Mouse (Mus musculus): ENCODE measurements around the gene Slc35a5. TPM values are rescaled to one million over a fixed set of nuclear protein-coding genes. Genes with fewer than 3 reads are reported as not detected.

Gene Slc35a5
- total RNA-seq, 2 experiments from 2014 or later, result 11.7 to 14.7 TPM

- intact Hi-C loops (cut with DNase I), result loop anchor here (2.0 kb wide), 1 partner anchor 26 kb away; no protein-coding TSS in a partner anchor
These were observed 37.6 kb downstream of the Slc35a5 start for GRCm38 (mm10) chr16:45120844-45121425.

GRCm38 (mm10) chr16:45118760-45119159, 39.7 kb downstream of the Slc35a5 start:
- DNase-seq, result no peak
- intact Hi-C loops (cut with DNase I), result no loop called here

More at GRCm38 (mm10) chr16:45120844-45121425, 37.6 kb downstream of the Slc35a5 start:
- peak; percentile 77 to 78 for DNase-seq

DNA sequence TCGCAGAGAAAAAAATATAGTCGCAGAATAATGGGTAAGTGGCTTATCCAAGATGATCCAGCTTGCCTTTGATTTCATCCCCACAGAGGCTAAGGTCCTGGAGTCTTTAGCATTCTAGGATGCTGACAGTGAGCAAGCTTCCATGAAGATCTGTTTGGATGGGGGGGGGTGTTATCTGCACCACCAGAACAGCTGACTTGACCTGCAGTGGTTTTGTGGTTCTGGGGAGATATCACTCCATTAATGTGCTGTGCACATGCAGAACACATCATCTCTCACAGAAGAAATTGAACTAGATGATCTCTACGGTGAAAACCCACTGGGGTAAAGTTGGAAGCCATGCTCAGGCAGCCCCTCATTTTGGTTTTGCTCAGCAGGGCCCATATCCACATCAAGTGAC, 41.3 kb downstream of the Slc35a5 start:
- intact Hi-C loops (cut with DNase I), result no loop called here
- no peak for DNase-seq

- DNase-seq, result peak; percentile 71 to 77
- intact Hi-C loops (cut with DNase I), result no loop called here
These were observed 48.0 kb downstream of the Slc35a5 start for GRCm38 (mm10) chr16:45110498-45110897.

- no peak for DNase-seq
These were observed 50.2 kb downstream of the Slc35a5 start for GRCm38 (mm10) chr16:45108203-45108878.

DNA sequence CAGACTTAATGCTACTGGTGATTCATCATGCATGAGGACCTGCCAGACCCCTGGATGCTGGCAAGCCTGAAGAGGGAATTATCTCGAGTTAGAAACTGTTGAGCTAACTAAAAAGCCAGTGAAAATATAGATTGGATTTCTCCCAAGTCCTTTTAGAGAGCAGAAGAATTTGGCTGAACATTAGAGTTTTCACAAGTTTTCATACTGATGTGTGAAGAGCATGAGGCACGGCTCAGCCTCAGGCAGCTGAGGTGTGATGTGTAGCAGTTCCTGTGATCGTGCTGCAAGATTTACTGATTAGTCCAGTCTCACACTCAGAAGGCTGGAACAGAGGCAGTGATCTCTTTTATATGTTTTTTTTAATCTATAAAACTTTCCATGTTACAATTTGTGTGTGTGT, 53.5 kb downstream of the Slc35a5 start:
- intact Hi-C loops (cut with DNase I), result no loop called here
- DNase-seq, result no peak

More at GRCm38 (mm10) chr16:45108203-45108878, 50.2 kb downstream of the Slc35a5 start:
- intact Hi-C loops (cut with DNase I), result no loop called here

- intact Hi-C loops (cut with DNase I), result no loop called here
- peak; percentile 77 to 83 for DNase-seq
These were observed 57.6 kb downstream of the Slc35a5 start for GRCm38 (mm10) chr16:45100892-45101291.

GRCm38 (mm10) chr16:45098886-45099210, 59.7 kb downstream of the Slc35a5 start:
- intact Hi-C loops (cut with DNase I), result no loop called here
- peak; percentile 31 to 36 for DNase-seq

DNA sequence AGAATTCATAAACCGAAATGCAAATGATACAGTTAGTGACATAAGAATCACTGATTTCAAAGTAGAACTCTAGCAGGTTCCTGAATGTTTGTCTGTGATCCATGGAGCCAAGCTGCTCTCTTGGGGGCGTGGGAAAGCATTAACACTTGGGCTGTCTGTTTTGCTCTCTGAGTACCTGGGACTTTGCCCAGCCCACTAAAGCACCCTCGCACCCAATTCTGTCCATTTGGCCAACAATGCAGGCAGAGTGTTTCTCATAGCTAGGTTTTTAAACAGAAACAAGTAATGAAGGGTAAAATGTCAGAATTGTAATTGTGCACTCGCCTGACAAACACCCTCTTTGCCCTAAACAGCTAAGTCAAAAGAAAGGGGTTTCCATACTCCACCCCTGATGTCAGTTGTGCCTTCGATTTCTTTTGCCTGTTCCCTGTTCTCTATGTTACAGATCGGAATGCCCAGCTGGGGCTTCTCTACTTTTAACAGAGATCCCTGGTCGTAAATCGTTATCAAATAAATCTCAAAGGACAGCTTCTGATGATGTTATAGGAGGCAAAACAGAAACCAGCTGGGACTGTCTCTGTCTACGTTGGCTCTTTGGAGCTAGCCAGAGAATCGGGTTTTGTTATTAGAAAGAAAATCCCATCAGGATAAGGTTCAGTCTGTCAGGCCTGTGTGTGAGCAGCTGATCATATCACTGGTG, 60.2 kb downstream of the Slc35a5 start:
- intact Hi-C loops (cut with DNase I), result no loop called here

GRCm38 (mm10) chr16:45097467-45097866, 61.0 kb downstream of the Slc35a5 start:
- DNase-seq, result peak; percentile 27 to 36
- intact Hi-C loops (cut with DNase I), result no loop called here

More for the DNA sequence above, 60.2 kb downstream of the Slc35a5 start:
- no peak for DNase-seq

DNA sequence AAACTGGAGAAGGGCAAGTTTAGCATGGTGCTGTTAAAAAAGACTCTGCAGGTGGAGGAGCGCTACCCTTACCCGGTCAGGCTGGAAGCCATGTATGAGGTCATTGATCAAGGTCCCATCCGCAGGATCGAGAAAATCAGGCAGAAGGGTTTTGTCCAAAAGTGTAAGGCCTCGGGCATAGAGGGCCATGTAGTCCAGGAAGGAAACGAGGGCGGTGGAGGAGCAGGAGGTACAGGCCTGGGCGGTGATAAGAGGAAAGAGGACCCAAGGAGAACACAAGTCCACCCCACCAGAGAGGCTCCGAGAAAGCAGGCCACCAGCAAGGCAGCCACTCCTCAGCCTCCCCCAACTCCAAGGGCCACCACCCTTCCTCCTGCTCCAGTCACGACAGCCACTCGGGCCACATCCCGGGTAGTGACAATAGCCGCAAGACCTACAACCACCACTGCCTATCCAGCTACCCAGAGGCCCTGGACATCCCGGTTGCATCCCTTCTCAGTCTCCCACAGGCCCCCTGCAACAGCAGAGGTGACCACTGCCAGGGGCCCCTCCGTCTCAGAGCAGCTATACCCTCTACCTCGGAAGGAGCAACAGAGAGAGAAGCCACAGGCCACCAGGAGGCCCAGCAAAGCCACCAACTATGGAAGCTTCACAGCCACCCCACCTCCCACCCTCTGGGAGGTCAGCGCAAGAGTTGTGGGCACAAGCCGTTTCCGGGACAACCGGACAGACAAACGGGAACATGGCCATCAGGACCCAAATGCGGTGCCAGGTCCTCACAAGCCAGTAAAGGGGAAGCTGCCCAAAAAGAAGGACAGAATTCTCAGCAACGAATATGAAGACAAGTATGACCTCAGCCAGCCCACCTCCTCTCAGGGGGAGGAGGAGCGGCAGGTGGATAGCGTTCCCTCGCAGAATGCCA, 62.7 kb downstream of the Slc35a5 start:
- DNase-seq, result peak; percentile 15 to 18
- intact Hi-C loops (cut with DNase I), result loop anchor here (2.0 kb wide), 1 partner anchor 25 kb away; no protein-coding TSS in a partner anchor

DNA sequence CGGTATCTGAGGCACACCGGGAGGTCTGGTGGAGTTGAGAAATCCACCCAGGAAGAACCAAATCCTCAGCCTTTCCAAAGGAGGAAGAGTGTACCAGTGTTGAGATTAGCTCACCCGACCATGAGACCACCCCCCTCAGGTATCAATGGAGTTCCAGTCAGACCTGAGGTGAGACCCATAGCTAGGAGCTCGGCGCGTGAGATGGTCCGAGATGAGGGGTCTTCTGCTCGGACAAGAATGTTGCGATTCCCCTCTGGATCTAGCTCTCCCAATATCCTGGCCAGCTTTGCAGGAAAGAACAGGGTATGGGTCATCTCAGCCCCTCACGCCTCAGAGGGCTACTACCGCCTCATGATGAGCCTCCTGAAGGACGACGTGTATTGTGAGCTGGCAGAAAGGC, 63.5 kb downstream of the Slc35a5 start:
- intact Hi-C loops (cut with DNase I), result loop anchor here (2.0 kb wide), 1 partner anchor 26 kb away; no protein-coding TSS in a partner anchor
- DNase-seq, result no peak

DNA sequence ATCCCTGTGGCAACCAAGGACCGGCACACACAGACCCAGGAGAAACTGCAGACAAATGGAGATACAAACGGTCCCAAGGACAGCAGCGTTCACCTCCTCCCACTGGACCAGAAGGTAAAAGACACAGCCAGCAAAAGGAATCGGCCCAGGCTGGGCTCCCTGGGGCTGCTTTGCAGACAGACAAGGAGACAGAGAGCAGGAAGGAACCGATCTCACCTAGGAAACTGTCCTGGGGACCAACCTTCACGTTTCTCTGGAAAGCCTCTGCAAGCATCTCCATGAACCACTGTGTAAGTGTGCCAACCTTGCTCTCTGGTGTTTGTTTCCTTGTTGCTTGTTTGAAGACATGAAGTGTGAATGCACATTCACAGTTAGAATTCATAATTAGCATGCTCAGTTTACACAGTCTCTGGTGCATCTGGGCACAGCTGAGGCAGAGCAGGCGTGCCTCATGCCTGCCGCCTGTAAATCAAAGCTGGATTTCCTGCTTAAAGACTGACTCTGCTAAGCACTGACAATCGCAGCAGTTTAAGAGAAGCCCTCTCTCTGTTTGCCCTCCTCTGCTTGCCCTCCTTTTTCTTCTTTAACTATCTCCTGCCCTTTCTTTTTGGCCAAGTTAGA, 64.3 kb downstream of the Slc35a5 start:
- intact Hi-C loops (cut with DNase I), result loop anchor here (2.0 to 5.0 kb wide), 2 partner anchors 27 to 347 kb away; partner anchors contain the start of gene Gtpbp8
- DNase-seq, result peak; percentile 44 to 56

GRCm38 (mm10) chr16:45093137-45093731, 65.3 kb downstream of the Slc35a5 start, which contains the start of gene Ccdc80:
Ccdc80 (plus strand) TSS chr16:45093402.
- DNase-seq, result peak; percentile 67
- intact Hi-C loops (cut with DNase I), result loop anchor here (5.0 kb wide), 1 partner anchor 346 kb away; the partner anchor contains the start of gene Gtpbp8

DNA sequence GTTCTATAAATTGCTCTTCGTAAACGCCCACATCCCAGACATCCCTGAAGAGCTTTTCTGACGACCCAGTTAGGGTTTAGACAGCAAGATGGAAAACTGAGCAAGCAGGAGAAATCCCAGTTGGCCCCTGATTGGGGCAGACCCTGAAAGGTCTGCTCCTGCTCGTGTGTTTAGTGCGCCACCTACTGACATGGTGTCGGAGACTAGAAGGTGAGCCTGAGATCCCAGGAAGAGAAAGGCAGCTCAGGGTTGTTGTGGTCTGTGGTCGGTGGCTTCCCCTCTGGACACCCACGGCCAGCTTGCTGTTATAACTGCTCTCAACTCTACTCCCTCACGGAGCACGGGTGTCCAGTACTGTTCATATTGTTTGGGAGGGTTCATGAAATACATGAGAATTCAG, 68.5 kb downstream of the Slc35a5 start:
- intact Hi-C loops (cut with DNase I), result loop anchor here (1.0 to 5.0 kb wide), 3 partner anchors 127 to 343 kb away; partner anchors contain the start of gene Gtpbp8
- peak; percentile 86 to 89 for DNase-seq
